Mouse (Mus musculus) kidney, adult 2 months (tissue): ENCODE results near the gene Bcap29.

Experiments
- CTCF ChIP-seq: fragments of 200-500 bp; conservative IDR thresholded peaks from 2 replicates; pipeline ENCODE4 v1.5.1; 2011; ENCODE audit warnings: low read depth, mild to moderate bottlenecking, control low read depth, low read length, moderate library complexity, mixed read lengths; ENCODE audit not compliant: insufficient read depth, insufficient read length
- POLR2A ChIP-seq: fragments of 200-500 bp; IDR thresholded peaks from one replicate; pipeline ENCODE4 v1.6.1; 2011; ENCODE audit warnings: low read depth, low read length, control low read depth

GRCm38 (mm10) chr12:31574506-31574905 is 60.0 kb downstream of the Bcap29 start:
- TF ChIP-seq CTCF (no peak), POLR2A (no peak)
